Mouse (Mus musculus): ENCODE measurements around the gene Psme4. TPM values are rescaled to one million over a fixed set of nuclear protein-coding genes. Genes with fewer than 3 reads are reported as not detected.

The Psme4 gene
- total RNA-seq, 4 experiments from 2014 or later = 141 to 208 (median 169) TPM

GRCm38 (mm10) chr11:30786230-30786983, 14.9 kb downstream of the Psme4 start:
- no peak for DNase-seq (ENCODE audit: low spot score in 2 of 2)

GRCm38 (mm10) chr11:30792680-30793079, 21.2 kb downstream of the Psme4 start:
- DNase-seq (ENCODE audit: low spot score in 2 of 2) = no peak

GRCm38 (mm10) chr11:30793753-30794152, 22.2 kb downstream of the Psme4 start:
- no peak for DNase-seq (ENCODE audit: low spot score in 2 of 2)

- DNase-seq (ENCODE audit: low spot score in 2 of 2) = no peak
Measured at GRCm38 (mm10) chr11:30797236-30797635, 25.7 kb downstream of the Psme4 start.

- DNase-seq (ENCODE audit: low spot score in 2 of 2) = peak in 1 of 2 experiments; percentile 17
Measured at GRCm38 (mm10) chr11:30799496-30799895, 28.0 kb downstream of the Psme4 start.

GRCm38 (mm10) chr11:30800091-30800490, 28.6 kb downstream of the Psme4 start:
- DNase-seq (ENCODE audit: low spot score in 2 of 2) = no peak

- DNase-seq (ENCODE audit: low spot score in 2 of 2) = no peak
Measured at GRCm38 (mm10) chr11:30802421-30802820, 30.9 kb downstream of the Psme4 start.

GRCm38 (mm10) chr11:30821116-30821515, 49.6 kb downstream of the Psme4 start:
- no peak for DNase-seq (ENCODE audit: low spot score in 2 of 2)

- no peak for DNase-seq (ENCODE audit: low spot score in 2 of 2)
Measured at GRCm38 (mm10) chr11:30838793-30839192, 67.3 kb downstream of the Psme4 start.

GRCm38 (mm10) chr11:30844355-30844754, 72.8 kb downstream of the Psme4 start:
- no peak for DNase-seq (ENCODE audit: low spot score in 2 of 2)

GRCm38 (mm10) chr11:30872425-30872824, 100.9 kb downstream of the Psme4 start:
- no peak for DNase-seq (ENCODE audit: low spot score in 2 of 2)

- peak; percentile 11 to 17 for DNase-seq (ENCODE audit: low spot score in 2 of 2)
Measured at GRCm38 (mm10) chr11:30885171-30885871, 113.8 kb downstream of the Psme4 start, which contains the start of the genes Gpr75 and Asb3. Gene Gpr75, plus strand, starts transcription at chr11:30885358. Gene Asb3, plus strand, starts transcription at chr11:30885416.

GRCm38 (mm10) chr11:30888153-30888552, 116.6 kb downstream of the Psme4 start:
- DNase-seq (ENCODE audit: low spot score in 2 of 2) = no peak

- no peak for DNase-seq (ENCODE audit: low spot score in 2 of 2)
Measured at GRCm38 (mm10) chr11:30896201-30896600, 124.7 kb downstream of the Psme4 start.

GRCm38 (mm10) chr11:30899312-30899711, 127.8 kb downstream of the Psme4 start:
- no peak for DNase-seq (ENCODE audit: low spot score in 2 of 2)

- no peak for DNase-seq (ENCODE audit: low spot score in 2 of 2)
Measured at GRCm38 (mm10) chr11:30912311-30912710, 140.8 kb downstream of the Psme4 start.

GRCm38 (mm10) chr11:30920641-30921040, 149.1 kb downstream of the Psme4 start:
- no peak for DNase-seq (ENCODE audit: low spot score in 2 of 2)

- DNase-seq (ENCODE audit: low spot score in 2 of 2) = no peak
Measured at GRCm38 (mm10) chr11:30923283-30923682, 151.8 kb downstream of the Psme4 start.

GRCm38 (mm10) chr11:30928079-30928478, 156.6 kb downstream of the Psme4 start:
- no peak for DNase-seq (ENCODE audit: low spot score in 2 of 2)

- DNase-seq (ENCODE audit: low spot score in 2 of 2) = no peak
Measured at GRCm38 (mm10) chr11:30928498-30928897, 157.0 kb downstream of the Psme4 start.
